Mouse (Mus musculus): Measurements from ENCODE around the gene S100a4. TPM values are rescaled to one million over a fixed set of nuclear protein-coding genes. Genes with fewer than 3 reads are reported as not detected.

S100a4 gene
- polyA plus RNA-seq, 1 experiment from 2014 or later, result 18.3 TPM

DNA sequence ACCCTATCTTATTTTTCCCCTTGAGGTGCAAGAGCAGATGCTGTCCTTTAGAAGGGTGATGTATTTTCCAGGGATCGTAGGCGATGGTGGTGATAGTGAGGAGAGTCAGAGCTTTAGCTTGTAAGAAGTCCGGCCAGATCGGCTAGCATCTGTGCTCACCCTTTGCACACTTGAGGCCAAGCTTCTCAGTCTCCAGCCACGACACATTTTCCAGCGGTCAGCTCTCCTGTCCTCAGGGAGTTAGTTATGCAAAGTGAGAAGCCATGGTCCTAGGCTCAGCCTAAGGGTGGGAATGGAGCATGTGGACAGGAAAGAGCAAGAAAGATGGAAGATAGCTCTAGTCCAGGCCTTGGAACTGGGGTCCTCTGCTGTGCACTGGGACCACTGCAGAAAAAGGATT is 6.8 kb upstream of the S100a4 start:
- no peak for TF ChIP-seq CTCF (IDR thresholded peaks at IDR 0.05; ENCODE audit: low read depth)
- Histone ChIP-seq H3K4me1 (replicated peaks; ENCODE audit: insufficient read depth, low read length) (no peaks in the 10 kb centered on the region), H3K36me3 (ENCODE audit: insufficient read depth, low read length) (no peaks in the 10 kb centered on the region), H3K27ac (no peak overlapping the region), H3K4me3 (replicated peaks; ENCODE audit: low read depth, low read length) (no peak overlapping the region), H3K9ac (ENCODE audit: low read depth, low read length) (no peak overlapping the region), H3K9me3 (replicated peaks; ENCODE audit: low read length) (no peaks in the 10 kb centered on the region), H3K27me3 (ENCODE audit: insufficient read depth, low read length) (no peaks in the 10 kb centered on the region), H3K4me2 (ENCODE audit: low read length) (no peak overlapping the region)
- no peak for DNase-seq (ENCODE audit: low spot score)
- 79% methylated on average over 6 of the region's 6 CpGs for WGBS
- ATAC-seq (replicated peaks; ENCODE audit: low FRiP score, low read depth), result no peak

GRCm38 (mm10) chr3:90597736-90598135 is 5.8 kb upstream of the S100a4 start:
- Histone ChIP-seq H3K27ac (no peak overlapping the region), H3K4me2 (ENCODE audit: low read length) (no peak overlapping the region), H3K36me3 (ENCODE audit: insufficient read depth, low read length) (no peaks in the 10 kb centered on the region), H3K9me3 (replicated peaks; ENCODE audit: low read length) (no peaks in the 10 kb centered on the region), H3K9ac (ENCODE audit: low read depth, low read length) (no peak overlapping the region), H3K4me1 (replicated peaks; ENCODE audit: insufficient read depth, low read length) (no peaks in the 10 kb centered on the region), H3K27me3 (ENCODE audit: insufficient read depth, low read length) (no peaks in the 10 kb centered on the region), H3K4me3 (replicated peaks; ENCODE audit: low read depth, low read length) (no peak overlapping the region)
- DNase-seq (ENCODE audit: low spot score) (no peak), ATAC-seq (replicated peaks; ENCODE audit: low FRiP score, low read depth) (no peak)
- TF ChIP-seq CTCF (IDR thresholded peaks at IDR 0.05; ENCODE audit: low read depth), result no peak
- WGBS, result 39% methylated on average over 6 of the region's 6 CpGs

GRCm38 (mm10) chr3:90598212-90598611 is 5.4 kb upstream of the S100a4 start:
- 77% methylated on average over 4 of the region's 4 CpGs for WGBS
- Histone ChIP-seq H3K9me3 (replicated peaks; ENCODE audit: low read length) (no peaks in the 10 kb centered on the region), H3K36me3 (ENCODE audit: insufficient read depth, low read length) (no peaks in the 10 kb centered on the region), H3K9ac (ENCODE audit: low read depth, low read length) (no peak overlapping the region), H3K4me2 (ENCODE audit: low read length) (no peak overlapping the region), H3K27ac (no peak overlapping the region), H3K27me3 (ENCODE audit: insufficient read depth, low read length) (no peaks in the 10 kb centered on the region), H3K4me3 (replicated peaks; ENCODE audit: low read depth, low read length) (no peak overlapping the region), H3K4me1 (replicated peaks; ENCODE audit: insufficient read depth, low read length) (no peaks in the 10 kb centered on the region)
- DNase-seq (ENCODE audit: low spot score) (no peak), ATAC-seq (replicated peaks; ENCODE audit: low FRiP score, low read depth) (no peak; the same call in 1 of the 2 replicates)
- TF ChIP-seq CTCF (IDR thresholded peaks at IDR 0.05; ENCODE audit: low read depth), result no peak

- Histone ChIP-seq H3K4me3 (replicated peaks; ENCODE audit: low read depth, low read length) (no peak overlapping the region), H3K36me3 (ENCODE audit: insufficient read depth, low read length) (no peaks in the 10 kb centered on the region), H3K9me3 (replicated peaks; ENCODE audit: low read length) (no peaks in the 10 kb centered on the region), H3K9ac (ENCODE audit: low read depth, low read length) (no peak overlapping the region), H3K4me1 (replicated peaks; ENCODE audit: insufficient read depth, low read length) (no peaks in the 10 kb centered on the region), H3K4me2 (ENCODE audit: low read length) (no peak overlapping the region), H3K27ac (no peak overlapping the region), H3K27me3 (ENCODE audit: insufficient read depth, low read length) (no peaks in the 10 kb centered on the region)
- 74% methylated on average over 3 of the region's 3 CpGs for WGBS
- TF ChIP-seq CTCF (IDR thresholded peaks at IDR 0.05; ENCODE audit: low read depth), result no peak
- no peak for ATAC-seq (replicated peaks; ENCODE audit: low FRiP score, low read depth)
- no peak for DNase-seq (ENCODE audit: low spot score)
Measured at GRCm38 (mm10) chr3:90599401-90599800, 4.2 kb upstream of the S100a4 start.

DNA sequence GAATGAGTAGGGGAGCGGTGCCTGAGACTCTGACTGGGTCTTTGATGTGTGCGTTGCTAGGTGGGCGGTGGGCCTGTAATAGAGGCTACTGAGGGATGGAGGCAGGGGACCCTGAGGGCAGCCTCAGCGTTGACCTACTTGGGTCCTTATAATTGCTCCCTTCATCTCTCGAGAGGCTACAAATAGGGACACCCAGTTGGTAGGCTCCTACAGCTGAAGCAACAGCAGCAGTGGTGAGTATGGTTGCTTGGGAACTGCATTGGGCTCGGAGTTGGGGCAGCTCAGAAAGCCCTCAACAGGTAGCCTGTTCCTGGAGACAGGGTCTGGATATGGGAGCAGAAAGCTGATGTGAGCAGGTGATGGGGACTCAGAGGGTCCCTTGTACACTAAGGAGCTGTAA is 3.5 kb upstream of the S100a4 start:
- H3K27ac ChIP-seq, result no peak overlapping the region

GRCm38 (mm10) chr3:90600458-90601195 is 2.9 kb upstream of the S100a4 start:
- H3K27ac ChIP-seq, result no peak overlapping the region
- no peaks in the 10 kb centered on the region for H3K27me3 ChIP-seq (ENCODE audit: insufficient read depth, low read length)
- ATAC-seq (replicated peaks; ENCODE audit: low FRiP score, low read depth) (no peak), DNase-seq (ENCODE audit: low spot score) (no peak)
- peaks cover 3% of the 10 kb centered on the region; the same call in 1 of the 2 replicates for H3K4me1 ChIP-seq (replicated peaks; ENCODE audit: insufficient read depth, low read length)
- H3K36me3 ChIP-seq (ENCODE audit: insufficient read depth, low read length), result no peaks in the 10 kb centered on the region
- 81% methylated on average over 8 of the region's 8 CpGs for WGBS
- no peak overlapping the region for H3K4me2 ChIP-seq (ENCODE audit: low read length)
- H3K9me3 ChIP-seq (replicated peaks; ENCODE audit: low read length), result no peaks in the 10 kb centered on the region
- TF ChIP-seq CTCF (IDR thresholded peaks at IDR 0.05; ENCODE audit: low read depth), result no peak
- H3K9ac ChIP-seq (ENCODE audit: low read depth, low read length), result no peak overlapping the region
- no peak overlapping the region for H3K4me3 ChIP-seq (replicated peaks; ENCODE audit: low read depth, low read length)

More for the DNA sequence above, 3.5 kb upstream of the S100a4 start:
- no peak overlapping the region for H3K4me3 ChIP-seq (replicated peaks; ENCODE audit: low read depth, low read length)
- WGBS, result 75% methylated on average over 6 of the region's 6 CpGs
- TF ChIP-seq CTCF (IDR thresholded peaks at IDR 0.05; ENCODE audit: low read depth), result no peak
- DNase-seq (ENCODE audit: low spot score) (no peak), ATAC-seq (replicated peaks; ENCODE audit: low FRiP score, low read depth) (no peak)
- H3K36me3 ChIP-seq (ENCODE audit: insufficient read depth, low read length), result no peaks in the 10 kb centered on the region
- H3K9me3 ChIP-seq (replicated peaks; ENCODE audit: low read length), result no peaks in the 10 kb centered on the region
- H3K4me2 ChIP-seq (ENCODE audit: low read length), result no peak overlapping the region
- no peak overlapping the region for H3K9ac ChIP-seq (ENCODE audit: low read depth, low read length)
- H3K4me1 ChIP-seq (replicated peaks; ENCODE audit: insufficient read depth, low read length), result peaks cover 3% of the 10 kb centered on the region; the same call in 1 of the 2 replicates
- H3K27me3 ChIP-seq (ENCODE audit: insufficient read depth, low read length), result no peaks in the 10 kb centered on the region
